Mouse (Mus musculus): ENCODE measurements around the gene Mrps30. TPM values are rescaled to one million over a fixed set of nuclear protein-coding genes. Genes with fewer than 3 reads are reported as not detected.

Gene Mrps30
- total RNA-seq (2023), result 10 to 100 TPM; 29.0 to 32.1 TPM

DNA sequence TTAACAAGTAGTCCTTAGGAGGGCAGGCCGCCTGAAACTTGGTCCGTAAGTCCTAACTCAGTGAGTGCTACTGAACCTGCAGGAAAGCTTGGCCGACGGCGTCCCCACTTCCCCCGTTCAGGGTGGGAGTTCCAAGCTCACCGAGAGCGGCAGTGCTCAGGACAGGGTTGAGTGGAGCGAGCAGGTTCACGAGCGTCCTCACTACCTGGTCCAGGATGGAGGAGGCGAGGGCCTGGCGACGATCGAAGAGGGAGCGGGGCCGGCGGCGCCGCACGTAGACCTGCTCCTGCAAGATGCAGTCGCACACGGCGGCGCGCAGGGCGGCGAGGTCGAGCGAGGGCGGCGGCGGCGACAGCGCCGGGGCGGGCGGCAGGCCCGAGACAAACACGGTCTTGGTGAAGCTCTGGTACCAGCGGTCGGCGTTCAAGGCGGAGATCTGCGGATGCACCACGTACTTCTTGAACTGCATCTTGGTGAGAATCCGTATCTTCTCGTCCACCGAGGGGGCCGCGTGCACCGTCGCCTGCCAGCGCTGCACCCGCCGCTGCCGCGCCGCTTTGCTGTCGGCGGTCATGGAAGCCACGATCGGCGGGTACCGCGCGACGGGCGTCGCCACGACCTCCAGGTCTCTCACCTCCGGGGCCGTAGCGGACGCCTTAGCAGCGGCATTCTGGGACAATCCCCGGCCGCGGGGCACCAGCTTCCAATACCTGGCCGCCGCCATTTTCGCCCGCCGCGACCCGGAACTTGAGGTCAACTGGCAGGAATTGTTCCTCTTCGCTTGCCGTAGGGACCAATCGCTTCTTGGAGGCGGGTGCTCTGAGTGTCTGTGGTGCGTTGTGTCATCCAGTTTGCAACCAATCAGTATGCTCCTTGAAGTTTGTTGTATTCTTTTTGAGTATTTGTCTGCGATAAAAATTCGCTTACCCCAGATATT, at the start of gene Mrps30, which contains the start of gene B430218F22Rik:
Gene Mrps30 (minus strand): TSS at position 742 of the 937 bp plus-strand sequence.
Gene B430218F22Rik (plus strand): TSS at position 120 of the 937 bp plus-strand sequence.

Other genes starting within 250 kb of the Mrps30 start
- gene B430218F22Rik, start 622 bp downstream of the Mrps30 start, total RNA-seq (2023), result not detected

Measured in B cell, adult 67 days (primary cell).